Mouse (Mus musculus) spleen, adult 2 months (tissue): ENCODE measurements around the gene Gnpat. TPM values are rescaled to one million over a fixed set of nuclear protein-coding genes. Genes with fewer than 3 reads are reported as not detected.

Experiments
- DNase-seq, 2 experiments: peaks; one replicate each; pipeline versions ENCODE4 v3.0.0 to v3.0.0-alpha.2; 2012 to 2021; ENCODE audit warnings: low spot score in 2 of 2, low read depth in 1 of 2
- H3K27ac ChIP-seq: fragments of 200-500 bp; 2 replicates; pipeline ENCODE4 v1.5.1; 2012; ENCODE audit warnings: low read length, inconsistent platforms; ENCODE audit not compliant: insufficient read depth
- H3K27me3 ChIP-seq: fragments of 200-500 bp; 2 replicates; pipeline ENCODE4 v1.6.1; 2012; ENCODE audit warnings: mild to moderate bottlenecking, moderate library complexity, low read length, inconsistent platforms; ENCODE audit not compliant: control insufficient read depth, insufficient read depth
- H3K36me3 ChIP-seq: fragments of 200-500 bp; 2 replicates; pipeline ENCODE4 v1.6.1; 2012; ENCODE audit warnings: mild to moderate bottlenecking, low read length, inconsistent platforms; ENCODE audit not compliant: control insufficient read depth, insufficient read depth
- H3K4me1 ChIP-seq: fragments of 200-500 bp; 2 replicates; pipeline ENCODE4 v1.6.1; 2011; ENCODE audit warnings: inconsistent platforms; ENCODE audit not compliant: control insufficient read depth, insufficient read depth, insufficient read length
- H3K4me3 ChIP-seq: fragments of 200-500 bp; 2 replicates; pipeline ENCODE4 v1.5.1; 2011; ENCODE audit warnings: mild to moderate bottlenecking, inconsistent platforms; ENCODE audit not compliant: insufficient read depth, insufficient read length; ENCODE audit errors: extremely low read depth
- CTCF ChIP-seq: fragments of 200-500 bp; IDR thresholded peaks from 2 replicates; pipeline ENCODE4 v1.5.1; 2011; ENCODE audit warnings: mild to moderate bottlenecking, inconsistent platforms; ENCODE audit not compliant: insufficient read depth, insufficient read length, insufficient replicate concordance; ENCODE audit errors: extremely low read depth
- POLR2A ChIP-seq: fragments of 200-500 bp; IDR thresholded peaks from 2 replicates; pipeline ENCODE4 v1.6.1; 2011; ENCODE audit warnings: low read depth, low read length, inconsistent platforms
- WGBS: fragments of 180-500 bp; shearing (Covaris S2); methylation state at CpG from one replicate; pipeline ENCODE4 v1.1.7; 2018; 5-methylcytosine and 5-hydroxymethylcytosine counted together
- polyA plus RNA-seq: library from polyadenylated mRNA; depleted of rRNA; stranded (reverse); fragments of >200 nt; gene quantifications from 2 replicates; pipeline ENCODE4 v1.2.3, GENCODE M21; 2012

The Gnpat gene
- polyA plus RNA-seq, 1 experiment = 36.0 TPM

- no peak for DNase-seq
- H3K4me1 ChIP-seq = peaks cover 24% of the 10 kb centered on the region; the same call in 1 of the 2 replicates
- no peak for TF ChIP-seq CTCF
- no peak for TF ChIP-seq POLR2A
- no peaks in the 10 kb centered on the region for H3K36me3 ChIP-seq
- H3K27me3 ChIP-seq = no peaks in the 10 kb centered on the region
- H3K4me3 ChIP-seq = no peak overlapping the region
- WGBS = 36% methylated on average over 10 of the region's 10 CpGs
- no peak overlapping the region for H3K27ac ChIP-seq
These were observed 63.5 kb downstream of the Gnpat start for GRCm38 (mm10) chr8:124926351-124926771.

DNA sequence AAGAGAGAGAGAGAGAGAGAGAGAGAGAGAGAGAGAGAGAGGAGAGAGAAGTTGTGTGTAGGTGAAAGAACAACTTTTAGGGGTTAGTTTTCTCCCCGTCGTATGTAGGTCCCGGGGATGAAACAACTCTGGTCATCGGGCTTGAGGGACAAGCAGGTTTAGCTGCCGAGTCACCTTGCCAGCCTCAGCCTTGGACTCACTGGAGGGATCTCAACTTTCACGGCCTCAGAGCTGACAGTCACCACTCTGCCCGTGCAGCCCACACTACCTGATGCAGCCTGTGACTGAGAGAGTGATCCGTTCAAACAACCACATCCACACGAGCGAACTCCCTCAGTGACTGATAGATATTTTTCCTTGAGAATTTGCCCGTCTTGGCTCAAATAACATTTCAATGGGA lies 66.2 kb downstream of the Gnpat start:
- no peak for DNase-seq
- TF ChIP-seq CTCF (no peak), POLR2A (no peak)
- H3K36me3 ChIP-seq = no peaks in the 10 kb centered on the region
- no peaks in the 10 kb centered on the region for H3K27me3 ChIP-seq
- H3K27ac ChIP-seq = no peak overlapping the region
- H3K4me3 ChIP-seq = no peak overlapping the region
- WGBS = 68% methylated on average over 11 of the region's 11 CpGs
- peaks cover 19% of the 10 kb centered on the region; the same call in 1 of the 2 replicates for H3K4me1 ChIP-seq

- H3K36me3 ChIP-seq = no peaks in the 10 kb centered on the region
- no peak overlapping the region for H3K4me3 ChIP-seq
- no peak for DNase-seq
- H3K4me1 ChIP-seq = peaks cover 19% of the 10 kb centered on the region; the same call in 1 of the 2 replicates
- TF ChIP-seq POLR2A (no peak), CTCF (no peak)
- H3K27me3 ChIP-seq = no peaks in the 10 kb centered on the region
- no peak overlapping the region for H3K27ac ChIP-seq
- WGBS = 75% methylated on average over 13 of the region's 13 CpGs
These were observed 67.3 kb downstream of the Gnpat start for GRCm38 (mm10) chr8:124930086-124930485.

DNA sequence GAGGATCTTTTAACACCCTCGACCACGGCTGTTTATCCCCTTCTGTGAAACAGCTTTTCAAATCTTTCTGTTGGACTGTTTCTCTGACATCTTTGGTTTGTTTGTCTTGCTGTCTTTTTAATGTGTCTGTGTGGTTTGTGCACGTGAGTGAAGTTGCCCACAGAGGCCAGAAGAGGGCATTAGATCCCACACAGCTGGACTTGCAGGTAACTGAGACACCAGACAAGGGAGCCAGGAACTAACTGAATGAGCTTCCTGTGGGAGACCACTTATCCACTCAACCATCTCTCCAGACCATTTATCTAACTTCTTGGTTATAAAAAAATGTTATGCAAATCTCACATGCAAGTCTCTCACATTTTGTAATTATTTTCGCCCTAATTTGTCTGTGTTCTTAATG lies 67.8 kb downstream of the Gnpat start:
- Histone ChIP-seq H3K36me3 (no peaks in the 10 kb centered on the region), H3K27me3 (no peaks in the 10 kb centered on the region), H3K27ac (no peak overlapping the region), H3K4me3 (no peak overlapping the region), H3K4me1 (peaks cover 16% of the 10 kb centered on the region; the same call in 1 of the 2 replicates)
- WGBS = 72% methylated on average over 4 of the region's 4 CpGs
- no peak for DNase-seq
- no peak for TF ChIP-seq POLR2A
- TF ChIP-seq CTCF = no peak

GRCm38 (mm10) chr8:124932435-124932834 lies 69.6 kb downstream of the Gnpat start:
- TF ChIP-seq POLR2A = no peak
- no peak for TF ChIP-seq CTCF
- DNase-seq = no peak
- H3K4me1 ChIP-seq = peaks cover 3% of the 10 kb centered on the region; the same call in 1 of the 2 replicates
- H3K36me3 ChIP-seq = no peaks in the 10 kb centered on the region
- no peak overlapping the region for H3K27ac ChIP-seq
- WGBS = 42% methylated on average over 3 of the region's 3 CpGs
- H3K27me3 ChIP-seq = no peaks in the 10 kb centered on the region
- H3K4me3 ChIP-seq = no peak overlapping the region

GRCm38 (mm10) chr8:124935116-124935515 lies 72.3 kb downstream of the Gnpat start:
- Histone ChIP-seq H3K4me3 (no peak overlapping the region), H3K27ac (no peak overlapping the region), H3K27me3 (no peaks in the 10 kb centered on the region), H3K4me1 (no peaks in the 10 kb centered on the region; the same call in 1 of the 2 replicates), H3K36me3 (no peaks in the 10 kb centered on the region)
- WGBS = 91% methylated on average over 5 of the region's 5 CpGs
- DNase-seq = no peak
- no peak for TF ChIP-seq CTCF
- no peak for TF ChIP-seq POLR2A

- H3K4me3 ChIP-seq = no peak overlapping the region
- WGBS = 94% methylated on average over 10 of the region's 10 CpGs
- no peaks in the 10 kb centered on the region for H3K36me3 ChIP-seq
- no peak overlapping the region for H3K27ac ChIP-seq
- no peak for TF ChIP-seq POLR2A
- no peak for TF ChIP-seq CTCF
- no peaks in the 10 kb centered on the region; the same call in 1 of the 2 replicates for H3K4me1 ChIP-seq
- no peaks in the 10 kb centered on the region for H3K27me3 ChIP-seq
- no peak for DNase-seq
These were observed 73.9 kb downstream of the Gnpat start for GRCm38 (mm10) chr8:124936699-124937098.
